Mouse (Mus musculus): ENCODE data around the gene Vmn1r18. TPM values are rescaled to one million over a fixed set of nuclear protein-coding genes. Genes with fewer than 3 reads are reported as not detected.
A peak's percentile ranks its signal among the peaks of the same experiment; 100 is the strongest.
"Not testable (repeated sequence)": the region's sequence is repeated elsewhere in the genome, so short reads cannot be mapped to it uniquely, and the experiment has no call there.

Gene Vmn1r18
- not detected in 2 replicates for total RNA-seq (2015)
- total RNA-seq (2017) = not detected in 2 replicates

GRCm38 (mm10) chr6:57395683-57396082 lies at the start of gene Vmn1r18:
Vmn1r18 (minus strand) TSS chr6:57395783.
- no peak for ATAC-seq (replicated peaks; ENCODE audit: poor library complexity)

- ATAC-seq (replicated peaks; ENCODE audit: poor library complexity) = peak; percentile 48; the same call in 1 of the 2 replicates
Measured at GRCm38 (mm10) chr6:57431196-57431595, 35.6 kb upstream of the Vmn1r18 start.

GRCm38 (mm10) chr6:57428630-57429029 lies 33.0 kb upstream of the Vmn1r18 start, which contains the start of gene Vmn1r20:
Vmn1r20 (plus strand) TSS chr6:57428930.
- no peak for ATAC-seq (replicated peaks; ENCODE audit: poor library complexity)

- ATAC-seq (replicated peaks; ENCODE audit: poor library complexity) = not testable (repeated sequence)
Measured at GRCm38 (mm10) chr6:57403480-57403879, 7.9 kb upstream of the Vmn1r18 start, which contains the start of gene Vmn1r19. Vmn1r19 (plus strand) TSS chr6:57403780.

- ATAC-seq (replicated peaks; ENCODE audit: poor library complexity) = no peak
Measured at GRCm38 (mm10) chr6:57367496-57367895, 28.1 kb downstream of the Vmn1r18 start.

GRCm38 (mm10) chr6:57365866-57366265 lies 29.7 kb downstream of the Vmn1r18 start:
- not testable (repeated sequence) for ATAC-seq (replicated peaks; ENCODE audit: poor library complexity)

GRCm38 (mm10) chr6:57363627-57364026 lies 32.0 kb downstream of the Vmn1r18 start, which contains the start of gene Vmn1r17:
Vmn1r17 (minus strand) TSS chr6:57363727.
- ATAC-seq (replicated peaks; ENCODE audit: poor library complexity) = no peak

GRCm38 (mm10) chr6:57356864-57357263 lies 38.7 kb downstream of the Vmn1r18 start:
- ATAC-seq (replicated peaks; ENCODE audit: poor library complexity) = no peak

- ATAC-seq (replicated peaks; ENCODE audit: poor library complexity) = no peak
Measured at GRCm38 (mm10) chr6:57329394-57329793, 66.2 kb downstream of the Vmn1r18 start, which contains the start of gene Vmn1r16. Vmn1r16 (minus strand) TSS chr6:57329494.

Other genes with a start within 250 kb of the Vmn1r18 start
- not detected in 2 replicates for gene Vmn1r12, start 238.9 kb downstream of the Vmn1r18 start, total RNA-seq (2015)
- not detected in 2 replicates for gene Vmn1r12, start 238.9 kb downstream of the Vmn1r18 start, total RNA-seq (2017)
- not detected in 2 replicates for gene Vmn1r13, start 192.5 kb downstream of the Vmn1r18 start, total RNA-seq (2015)
- not detected in 2 replicates for gene Vmn1r13, start 192.5 kb downstream of the Vmn1r18 start, total RNA-seq (2017)
- gene Vmn1r14, start 164.1 kb downstream of the Vmn1r18 start, total RNA-seq (2015) = not detected in 2 replicates
- not detected in 2 replicates for gene Vmn1r14, start 164.1 kb downstream of the Vmn1r18 start, total RNA-seq (2017)
- not detected in 2 replicates for gene Vmn1r15, start 137.8 kb downstream of the Vmn1r18 start, total RNA-seq (2015)
- gene Vmn1r15, start 137.8 kb downstream of the Vmn1r18 start, total RNA-seq (2017) = not detected in 2 replicates
- gene Vmn1r16, start 66.3 kb downstream of the Vmn1r18 start, total RNA-seq (2015) = not detected in 2 replicates
- not detected in 2 replicates for gene Vmn1r16, start 66.3 kb downstream of the Vmn1r18 start, total RNA-seq (2017)
- not detected in 2 replicates for gene Vmn1r17, start 32.1 kb downstream of the Vmn1r18 start, total RNA-seq (2015)
- not detected in 2 replicates for gene Vmn1r17, start 32.1 kb downstream of the Vmn1r18 start, total RNA-seq (2017)
- not detected in 2 replicates for gene Vmn1r19, start 8.0 kb upstream of the Vmn1r18 start, total RNA-seq (2015)
- gene Vmn1r19, start 8.0 kb upstream of the Vmn1r18 start, total RNA-seq (2017) = not detected in 2 replicates
- gene Vmn1r20, start 33.1 kb upstream of the Vmn1r18 start, total RNA-seq (2015) = not detected in 2 replicates
- not detected in 2 replicates for gene Vmn1r20, start 33.1 kb upstream of the Vmn1r18 start, total RNA-seq (2017)
- gene Ppm1k, start 139.7 kb upstream of the Vmn1r18 start, total RNA-seq (2015) = 5.3 TPM in 2 replicates
- gene Ppm1k, start 139.7 kb upstream of the Vmn1r18 start, total RNA-seq (2017) = 8.0 and 18.4 TPM in 2 replicates
- 13.0 and 14.9 TPM in 2 replicates for gene Herc6, start 185.2 kb upstream of the Vmn1r18 start, total RNA-seq (2015)
- 12.0 and 16.6 TPM in 2 replicates for gene Herc6, start 185.2 kb upstream of the Vmn1r18 start, total RNA-seq (2017)